Mouse (Mus musculus): Measurements from ENCODE around the gene Trp53inp2.

GRCm38 (mm10) chr2:155333421-155333820 is 47.4 kb upstream of the Trp53inp2 start:
- TF ChIP-seq CTCF (IDR thresholded peaks at IDR 0.05) (no peak), POLR2A (IDR thresholded peaks at IDR 0.05; ENCODE audit: insufficient read depth, low read depth, low read length) (no peak), EP300 (IDR thresholded peaks at IDR 0.05; ENCODE audit: insufficient read depth, low read depth, low read length) (no peak)
